10 mouse cellular contexts compared by ENCODE assay signal in the genomic region with DNA sequence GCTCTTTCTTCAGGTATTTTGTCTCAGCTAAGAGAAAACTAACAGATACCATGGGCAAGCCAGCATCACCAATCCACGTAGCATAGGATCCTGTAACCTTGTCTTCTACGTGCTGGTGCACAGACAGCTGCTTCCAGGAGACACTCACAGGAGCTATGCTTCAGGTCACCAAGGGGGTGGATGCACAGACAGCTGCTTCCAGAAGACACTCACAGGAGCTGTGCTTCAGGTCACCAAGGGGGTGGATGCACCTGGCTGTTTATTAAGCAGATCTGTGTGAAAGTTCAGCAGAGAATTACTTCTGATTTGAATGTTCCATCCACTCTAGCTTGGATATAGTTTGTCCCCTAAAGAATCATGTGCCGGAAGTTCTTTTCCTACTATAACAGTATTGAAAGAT. TPM values are rescaled to one million over a fixed set of nuclear protein-coding genes. Genes with fewer than 3 reads are reported as not detected.
"Had no signal": no experiment of that assay in that cellular context is flagged by ENCODE, and none has a peak within 500 bp of the region (broad histone marks: within the 10 kb centered on the region; RNA-seq: fewer than 3 reads in every experiment).

No protein-coding gene starts in this region.

- DNase-seq: lung, adult 2 months; lung, postnatal 14 days; lung, postnatal 36 days; right cerebral cortex, postnatal 14 days; thymus, adult 2 months; thymus, postnatal 25 days; thymus, postnatal 4 days had no signal

RNA-seq across cellular contexts. Expression of a gene that starts 6.5 kb away (rescaled TPM):
- total RNA-seq: megakaryocyte progenitor cell, adult 5-6 weeks; monocyte, adult 5-6 weeks; neutrophil, adult 5-6 weeks had no signal

RNA-seq across cellular contexts. Expression of a gene that starts 42.1 kb away (rescaled TPM):
- total RNA-seq: monocyte, adult 5-6 weeks had no signal

RNA-seq across cellular contexts. Expression of a gene that starts 44.5 kb away (rescaled TPM):
- total RNA-seq: megakaryocyte progenitor cell, adult 5-6 weeks; monocyte, adult 5-6 weeks had no signal
